Mouse (Mus musculus): ENCODE data around the gene Mb.

The Mb gene

DNA sequence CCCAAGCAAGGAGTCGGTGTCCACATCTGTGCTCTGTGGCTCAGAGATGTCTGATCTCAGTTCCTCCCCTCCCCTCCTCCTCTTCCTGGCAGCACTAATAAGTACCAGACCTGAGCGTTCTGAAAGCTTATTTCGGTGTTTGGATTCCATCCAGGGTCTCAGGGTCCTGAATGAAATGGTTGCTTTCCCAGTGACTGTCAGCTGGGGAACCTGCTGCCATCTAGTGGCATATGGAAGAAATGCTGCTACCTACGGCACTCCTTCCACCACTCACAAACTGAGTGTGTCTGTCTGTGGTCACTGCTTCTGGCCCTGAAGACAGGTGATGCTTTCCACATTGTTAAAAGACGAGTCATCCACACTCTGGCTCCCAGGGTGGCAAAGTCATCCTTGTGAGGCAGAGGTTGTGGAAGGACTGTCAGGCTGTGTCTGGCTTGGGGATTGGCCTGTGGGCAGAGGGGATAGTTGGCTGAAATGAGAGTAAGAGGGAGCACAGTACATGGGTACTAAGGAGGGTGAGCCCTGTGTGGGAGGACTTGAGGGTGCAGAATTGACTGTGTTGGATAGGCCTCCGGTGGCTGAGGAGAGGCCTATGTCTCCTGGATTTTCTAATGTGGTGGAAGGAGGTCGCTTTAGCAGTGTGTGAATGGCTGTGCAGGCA is 21.0 kb downstream of the Mb start:
- ATAC-seq (ENCODE audit: insufficient number of reproducible peaks, low FRiP score, low TSS enrichment), result peak; percentile 42

DNA sequence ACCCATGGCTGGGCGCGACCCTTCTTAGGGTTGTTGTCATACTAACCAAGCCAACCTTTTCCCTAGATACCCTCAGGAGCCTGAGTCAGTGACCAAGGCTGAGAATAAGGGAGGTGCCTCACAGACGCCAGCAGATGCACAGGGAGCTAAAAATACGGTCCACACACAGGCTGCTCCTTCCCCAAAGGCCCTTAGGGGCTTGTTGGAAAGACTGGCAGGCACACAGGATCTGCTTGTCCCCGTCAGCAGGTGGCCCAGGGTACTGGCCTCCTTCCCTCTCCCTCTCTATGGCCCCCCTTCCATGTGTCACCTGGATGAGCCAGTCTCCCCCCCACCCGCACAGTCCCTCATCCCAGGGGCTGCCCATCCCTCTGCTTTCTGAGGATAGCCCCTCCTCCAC is 22.8 kb downstream of the Mb start:
- ATAC-seq (ENCODE audit: insufficient number of reproducible peaks, low FRiP score, low TSS enrichment), result no peak

DNA sequence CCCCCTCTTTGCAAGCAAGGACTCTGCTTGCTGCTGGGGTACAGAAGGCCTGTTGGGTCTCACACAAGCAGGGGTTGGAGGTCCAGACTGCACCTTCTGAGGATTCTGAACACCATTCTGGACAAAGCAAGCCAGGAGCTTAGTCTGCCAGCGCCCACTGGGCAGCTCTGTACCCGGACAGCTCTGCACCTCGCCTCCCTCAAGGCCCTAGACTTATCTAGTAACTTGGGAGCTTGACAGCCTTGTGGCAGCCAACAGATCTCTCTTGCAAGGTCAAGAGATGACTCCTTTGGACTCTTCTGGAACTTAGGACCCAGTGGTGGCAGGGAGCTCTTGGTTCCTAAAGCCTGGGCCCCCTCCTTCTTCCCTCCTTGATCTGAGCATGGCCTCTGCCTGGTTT is 23.4 kb downstream of the Mb start:
- ATAC-seq (ENCODE audit: insufficient number of reproducible peaks, low FRiP score, low TSS enrichment), result no peak

DNA sequence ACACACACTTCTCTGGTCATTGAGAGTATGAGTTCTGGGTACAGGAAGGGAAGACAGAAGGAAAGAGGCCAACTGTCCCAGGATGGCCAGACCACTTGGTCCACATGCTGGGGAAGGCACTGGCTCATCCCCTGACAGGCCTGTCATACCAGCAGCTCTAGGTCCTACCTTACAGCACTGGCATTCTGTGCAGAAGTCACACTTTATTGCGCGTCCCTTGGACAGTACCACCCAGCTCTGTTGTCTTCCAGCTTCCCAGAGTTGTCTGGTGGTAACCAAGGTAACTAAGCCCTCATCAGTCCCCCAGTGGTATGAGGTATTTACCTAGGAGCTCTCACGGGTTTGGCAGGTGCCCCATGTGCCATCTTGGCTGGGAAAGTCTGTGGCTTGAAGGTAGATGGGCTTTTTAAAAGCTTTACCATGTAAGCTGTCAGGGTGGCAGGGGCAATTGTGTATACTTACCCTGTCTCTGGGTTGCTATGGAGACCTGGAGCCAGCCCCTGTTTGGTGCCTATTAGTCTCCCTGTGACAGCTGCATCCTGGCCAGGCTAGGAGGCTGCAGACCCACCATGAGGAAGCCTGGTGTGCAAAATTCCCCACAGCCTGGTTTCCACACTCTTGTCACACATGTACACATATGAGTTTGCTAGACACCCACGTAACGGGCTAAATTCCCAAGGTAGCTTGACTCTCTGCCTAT is 24.4 kb downstream of the Mb start:
- ATAC-seq (ENCODE audit: insufficient number of reproducible peaks, low FRiP score, low TSS enrichment), result no peak

DNA sequence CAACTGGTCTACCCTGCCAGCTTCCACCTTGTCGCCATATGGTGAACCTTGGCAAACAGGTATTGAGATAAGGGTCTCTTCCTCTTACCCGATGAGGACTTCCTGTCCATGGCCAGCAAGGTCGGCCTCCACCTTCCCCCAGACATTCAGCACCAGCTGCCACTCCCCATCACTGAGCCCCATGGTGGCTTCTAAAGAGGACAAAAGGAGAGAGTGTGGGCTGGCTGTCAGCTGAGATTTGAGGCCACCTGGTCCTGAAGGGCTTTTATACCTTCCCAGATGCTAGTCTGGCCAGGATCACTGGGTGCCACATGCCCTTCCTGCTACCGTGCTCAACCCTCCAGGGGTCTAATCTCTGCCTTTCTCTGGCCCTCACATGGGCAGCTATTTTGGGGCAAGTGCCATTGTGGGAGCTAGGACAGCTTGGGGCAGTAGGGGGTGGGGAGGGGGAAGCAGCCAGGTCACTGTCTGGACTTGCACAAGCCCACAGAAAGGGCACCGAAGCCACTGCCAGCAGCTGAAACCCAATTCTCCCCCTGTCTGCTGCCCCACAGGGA is 28.0 kb downstream of the Mb start:
- peak; percentile 75; the same call in 1 of the 2 replicates for ATAC-seq (ENCODE audit: insufficient number of reproducible peaks, low FRiP score, low TSS enrichment)

DNA sequence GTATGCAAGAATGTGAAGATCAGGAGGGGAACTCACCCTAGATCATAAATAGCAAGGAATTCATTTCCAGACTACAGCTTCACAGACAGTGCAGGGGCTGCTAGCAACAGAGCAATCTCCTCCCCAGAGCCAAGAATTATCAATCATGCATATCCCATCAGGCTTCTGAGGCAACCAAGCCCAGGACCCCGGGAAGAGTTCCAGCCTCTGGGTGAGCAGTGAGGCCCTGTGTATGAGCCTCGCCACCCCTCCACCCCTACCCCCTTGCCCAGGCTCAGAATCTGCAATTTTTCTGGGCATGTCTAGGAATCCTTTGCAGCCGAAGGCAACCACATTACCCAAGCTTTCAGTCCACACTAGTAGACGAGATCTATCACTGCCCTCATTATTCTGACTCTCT is 28.6 kb downstream of the Mb start:
- ATAC-seq (ENCODE audit: insufficient number of reproducible peaks, low FRiP score, low TSS enrichment), result peak; percentile 8; the same call in 1 of the 2 replicates

DNA sequence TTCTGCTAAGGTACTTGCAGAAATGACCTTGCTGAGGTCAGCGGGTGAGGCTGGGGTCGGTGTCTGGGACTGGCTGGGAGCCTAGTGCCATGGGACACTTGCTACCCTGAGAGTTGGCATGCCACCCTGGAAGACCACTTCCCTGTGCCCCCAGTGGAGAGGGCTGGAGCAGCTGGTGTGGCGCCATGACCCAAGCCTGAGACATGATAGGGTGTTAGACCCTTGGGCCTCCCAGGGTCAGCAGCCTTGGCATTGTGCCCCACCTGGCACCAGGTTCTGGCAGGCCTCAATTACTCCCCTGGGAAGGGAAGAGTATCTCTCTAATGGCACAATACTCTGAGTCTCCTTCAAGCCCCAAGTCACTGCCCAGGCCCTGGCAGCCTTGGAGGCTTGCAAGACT is 29.4 kb downstream of the Mb start:
- ATAC-seq (ENCODE audit: insufficient number of reproducible peaks, low FRiP score, low TSS enrichment), result no peak

DNA sequence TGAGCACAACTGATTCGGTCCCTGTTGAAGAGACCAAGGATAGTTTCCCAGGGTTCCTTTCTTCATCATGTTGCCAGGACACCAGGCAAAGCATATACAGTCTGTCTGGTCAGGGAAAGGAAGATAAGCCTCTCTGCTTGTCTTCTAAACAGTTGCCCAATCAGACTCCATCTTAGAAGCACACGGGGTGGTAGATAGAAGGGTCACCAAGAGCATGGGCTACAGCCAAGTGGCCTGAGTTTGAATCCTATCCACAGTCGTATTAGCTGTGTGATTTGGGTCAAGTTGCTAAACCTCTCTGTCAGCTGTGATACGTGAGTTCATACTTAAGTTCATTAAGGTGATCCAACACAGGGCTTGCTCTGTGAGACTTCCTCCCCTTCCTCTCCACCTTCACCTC is 30.3 kb downstream of the Mb start:
- no peak for ATAC-seq (ENCODE audit: insufficient number of reproducible peaks, low FRiP score, low TSS enrichment)

DNA sequence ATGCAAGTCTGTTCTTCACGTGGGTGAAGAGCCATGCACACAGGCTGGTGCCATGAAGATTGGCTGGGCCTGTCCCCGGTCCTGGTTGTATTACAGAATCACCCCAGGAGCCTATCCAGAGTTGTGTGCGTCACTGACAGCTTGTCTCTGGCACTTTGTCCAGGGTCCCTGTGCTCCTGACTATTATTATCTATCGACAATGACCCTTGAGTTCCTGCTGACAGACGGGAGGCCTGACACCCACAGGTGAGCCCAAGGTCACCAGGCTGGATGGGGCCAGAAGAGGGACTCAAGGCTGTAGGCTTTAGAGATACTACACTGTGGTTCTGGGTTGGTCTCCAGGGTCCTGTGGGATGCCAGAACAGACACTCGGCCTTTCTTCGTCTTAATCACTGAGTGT is 30.9 kb downstream of the Mb start:
- no peak for ATAC-seq (ENCODE audit: insufficient number of reproducible peaks, low FRiP score, low TSS enrichment)

DNA sequence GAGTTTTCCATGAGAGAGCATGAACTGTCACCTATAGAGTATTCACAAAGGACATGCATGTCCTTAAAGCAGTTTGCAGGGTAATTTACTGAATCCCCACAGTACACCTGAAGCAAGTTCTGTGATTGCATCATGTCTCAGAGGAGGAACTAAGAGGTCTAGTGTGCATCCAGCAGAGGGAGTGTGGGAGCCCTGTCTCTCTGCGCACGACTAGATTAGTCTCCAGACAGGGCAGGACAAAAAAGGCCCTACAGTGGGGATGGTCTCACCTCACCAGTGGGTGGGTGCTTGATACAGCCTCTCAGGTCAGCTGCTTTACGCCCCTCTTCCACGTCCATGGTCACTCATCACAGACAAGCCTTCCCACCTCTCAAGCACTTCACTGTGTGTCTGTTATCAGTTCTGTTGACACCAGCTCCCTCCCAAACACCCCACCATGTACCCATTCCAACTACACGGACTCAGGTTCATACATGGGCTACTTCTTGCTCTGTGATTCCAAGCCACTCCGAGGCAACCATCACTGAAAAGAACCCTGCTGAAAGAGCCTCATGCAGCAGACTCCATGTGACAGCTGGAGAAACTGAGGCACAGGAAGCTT is 31.6 kb downstream of the Mb start:
- no peak for ATAC-seq (ENCODE audit: insufficient number of reproducible peaks, low FRiP score, low TSS enrichment)

DNA sequence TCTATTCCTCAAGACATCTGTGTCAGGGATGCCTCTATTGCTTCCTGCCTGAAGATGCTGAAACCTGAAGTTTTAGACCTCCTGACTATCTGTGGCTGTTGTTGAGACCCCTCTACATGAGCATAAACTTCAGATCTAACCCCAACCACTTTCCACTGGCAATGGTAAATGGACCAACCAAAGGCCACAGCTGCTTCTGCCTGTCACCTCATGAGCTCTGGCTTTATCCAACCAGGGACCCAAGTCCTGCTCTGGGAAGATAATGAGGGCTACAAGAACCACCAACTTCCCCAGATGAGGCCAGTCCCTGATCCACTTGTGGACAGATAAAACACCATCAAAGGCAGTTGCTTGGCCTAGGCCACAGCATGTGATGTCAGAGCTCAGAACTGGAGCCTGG is 32.6 kb downstream of the Mb start:
- ATAC-seq (ENCODE audit: insufficient number of reproducible peaks, low FRiP score, low TSS enrichment), result no peak

DNA sequence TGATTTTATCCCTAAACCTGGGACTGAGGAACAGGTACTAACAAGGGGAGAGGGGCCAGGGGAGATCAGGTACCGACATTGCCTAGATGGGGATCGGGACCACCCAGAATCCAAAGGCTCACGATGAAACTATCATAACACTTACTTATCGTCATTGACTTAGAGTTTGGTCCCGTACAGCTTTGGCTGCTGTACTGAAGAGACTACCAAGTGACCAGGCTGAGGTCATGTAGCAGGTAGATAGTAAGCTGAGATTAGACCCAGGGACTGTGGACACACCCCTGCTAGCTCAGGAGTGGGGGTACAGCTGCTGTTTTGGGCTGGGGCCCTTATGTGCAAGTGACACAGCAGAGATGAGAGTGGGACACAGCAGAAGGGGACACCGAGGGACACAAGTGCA is 34.0 kb downstream of the Mb start:
- ATAC-seq (ENCODE audit: insufficient number of reproducible peaks, low FRiP score, low TSS enrichment), result no peak

DNA sequence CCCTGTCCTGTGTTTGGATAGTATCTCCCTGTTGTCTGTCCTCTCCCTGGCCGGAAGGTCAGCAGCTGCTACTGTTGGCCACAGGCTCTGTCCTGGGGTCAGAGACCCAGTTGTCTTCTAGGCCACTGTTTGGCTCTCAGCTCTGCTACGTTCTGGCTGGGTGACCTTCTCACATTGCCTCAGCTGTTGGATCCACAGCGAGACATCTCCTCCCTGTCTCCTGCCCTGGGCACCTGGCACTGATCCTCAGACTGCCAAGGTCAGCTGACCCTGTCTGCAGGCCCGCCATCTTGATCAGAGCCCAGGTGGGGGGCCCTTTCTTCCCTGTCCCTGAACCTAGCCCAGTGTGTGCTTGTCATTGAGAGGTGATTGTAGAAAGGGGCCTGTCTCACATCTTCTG is 35.5 kb downstream of the Mb start:
- no peak for ATAC-seq (ENCODE audit: insufficient number of reproducible peaks, low FRiP score, low TSS enrichment)

DNA sequence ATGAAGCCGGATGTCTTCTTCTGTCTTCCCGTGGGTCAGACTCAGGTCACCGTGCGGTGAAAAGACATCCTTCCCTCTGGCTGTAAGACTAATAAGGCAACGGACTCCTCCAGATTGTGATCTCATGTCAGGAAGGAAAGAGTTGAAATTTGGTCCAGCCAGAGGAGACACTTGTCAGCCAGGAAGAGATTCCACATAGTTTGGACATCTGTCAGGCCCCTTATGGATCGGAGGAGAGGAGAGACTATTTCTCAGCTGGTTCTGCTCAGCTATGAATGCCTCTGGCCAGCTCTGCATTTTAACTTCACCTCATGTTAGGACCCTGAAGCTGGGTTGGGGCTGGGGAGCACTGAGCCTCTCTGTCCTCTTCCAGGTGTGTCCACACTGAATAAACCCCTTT is 36.0 kb downstream of the Mb start:
- ATAC-seq (ENCODE audit: insufficient number of reproducible peaks, low FRiP score, low TSS enrichment), result no peak

DNA sequence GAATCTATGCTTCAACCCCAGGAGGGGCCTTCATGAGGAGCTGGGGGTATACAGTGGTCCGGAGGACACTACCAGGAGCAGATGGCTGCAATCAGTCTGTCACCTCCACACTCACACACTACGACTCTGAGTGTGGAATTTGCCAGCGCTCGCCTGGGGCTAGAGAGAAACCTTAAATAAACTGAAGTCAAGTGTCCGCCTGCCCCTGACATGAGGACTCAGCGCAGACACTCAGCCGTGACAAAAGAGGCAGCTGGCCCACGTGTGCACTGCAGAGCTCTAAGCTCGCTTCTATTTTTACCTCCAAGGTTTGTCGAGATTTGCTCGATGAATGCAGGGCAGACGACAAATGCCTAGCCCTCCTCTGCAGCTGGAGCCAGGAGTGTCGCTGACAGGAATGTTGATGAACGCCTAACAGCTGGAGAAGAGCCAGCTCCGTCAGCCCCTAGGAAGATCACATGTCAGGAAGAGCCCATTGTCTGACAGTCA is 36.7 kb downstream of the Mb start:
- ATAC-seq (ENCODE audit: insufficient number of reproducible peaks, low FRiP score, low TSS enrichment), result no peak

DNA sequence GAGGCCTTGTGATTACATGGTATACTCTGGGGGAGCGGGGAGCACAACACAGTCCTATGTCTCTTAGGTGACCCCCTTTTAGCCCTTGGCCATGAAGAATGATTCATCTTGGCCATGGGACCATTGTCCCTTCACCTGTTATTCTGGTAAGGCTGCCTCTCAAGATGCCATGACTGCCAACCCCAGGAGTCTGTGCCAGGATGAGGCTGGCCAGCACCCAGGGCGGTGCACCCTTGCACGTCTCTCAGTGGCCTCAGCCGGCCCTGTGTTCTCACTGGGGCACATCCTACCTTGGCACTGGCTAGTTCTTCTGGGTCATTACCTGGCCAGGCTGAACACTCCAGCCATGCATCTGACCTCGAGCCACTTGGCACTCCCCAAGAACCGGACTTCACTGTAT is 41.6 kb downstream of the Mb start:
- no peak for ATAC-seq (ENCODE audit: insufficient number of reproducible peaks, low FRiP score, low TSS enrichment)

DNA sequence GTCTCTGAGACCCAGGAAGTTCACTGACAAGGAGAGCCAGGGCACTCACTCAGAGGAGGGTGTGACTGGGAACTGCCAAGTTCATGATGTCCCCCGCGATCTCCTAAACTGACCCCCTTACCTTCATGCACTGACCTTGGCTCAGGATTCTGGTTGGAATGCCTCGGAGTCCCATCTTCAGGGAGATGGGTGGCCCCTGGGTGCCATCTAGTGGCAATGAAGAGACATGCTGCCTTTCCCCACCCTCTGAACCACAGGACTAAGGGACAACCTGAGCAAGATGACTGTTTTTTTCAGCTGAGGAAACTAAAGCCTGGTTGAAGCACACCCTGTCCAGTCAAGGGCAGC is 46.6 kb downstream of the Mb start:
- ATAC-seq (ENCODE audit: insufficient number of reproducible peaks, low FRiP score, low TSS enrichment), result peak; percentile 72; the same call in 1 of the 2 replicates

DNA sequence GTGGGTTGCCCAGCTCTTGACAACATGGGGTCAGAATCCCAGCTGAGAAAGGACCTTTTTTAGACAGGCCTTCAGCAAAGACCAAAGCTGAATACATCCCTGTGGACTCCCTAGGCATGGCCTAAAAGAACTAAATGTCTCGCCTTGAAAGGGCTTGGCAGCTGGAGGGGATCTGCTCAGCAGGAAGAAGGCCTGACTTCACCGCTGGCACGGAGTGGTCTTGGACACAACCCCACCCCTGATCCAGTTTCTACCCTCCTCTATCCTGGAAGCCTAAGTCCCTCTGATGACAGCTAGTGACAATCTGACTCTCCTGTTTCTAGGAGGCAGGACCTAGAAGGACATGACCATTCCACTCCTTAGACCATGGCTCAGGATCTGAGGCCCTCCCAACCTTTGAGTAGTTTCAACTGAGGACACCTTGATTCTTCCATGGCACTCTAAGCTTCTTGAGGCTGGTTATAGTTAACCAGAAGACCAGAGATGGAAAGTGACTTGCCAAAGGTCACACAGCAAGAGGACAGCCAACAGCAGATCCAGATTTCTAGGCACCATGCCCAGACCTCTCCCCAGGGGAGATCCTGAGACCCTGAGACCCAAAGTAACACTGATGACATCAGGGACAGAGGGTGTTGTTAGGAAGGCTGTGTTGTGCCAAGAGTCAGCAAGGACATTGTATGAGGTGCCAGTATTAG is 47.1 kb downstream of the Mb start:
- ATAC-seq (ENCODE audit: insufficient number of reproducible peaks, low FRiP score, low TSS enrichment), result peak; percentile 40; the same call in 1 of the 2 replicates

DNA sequence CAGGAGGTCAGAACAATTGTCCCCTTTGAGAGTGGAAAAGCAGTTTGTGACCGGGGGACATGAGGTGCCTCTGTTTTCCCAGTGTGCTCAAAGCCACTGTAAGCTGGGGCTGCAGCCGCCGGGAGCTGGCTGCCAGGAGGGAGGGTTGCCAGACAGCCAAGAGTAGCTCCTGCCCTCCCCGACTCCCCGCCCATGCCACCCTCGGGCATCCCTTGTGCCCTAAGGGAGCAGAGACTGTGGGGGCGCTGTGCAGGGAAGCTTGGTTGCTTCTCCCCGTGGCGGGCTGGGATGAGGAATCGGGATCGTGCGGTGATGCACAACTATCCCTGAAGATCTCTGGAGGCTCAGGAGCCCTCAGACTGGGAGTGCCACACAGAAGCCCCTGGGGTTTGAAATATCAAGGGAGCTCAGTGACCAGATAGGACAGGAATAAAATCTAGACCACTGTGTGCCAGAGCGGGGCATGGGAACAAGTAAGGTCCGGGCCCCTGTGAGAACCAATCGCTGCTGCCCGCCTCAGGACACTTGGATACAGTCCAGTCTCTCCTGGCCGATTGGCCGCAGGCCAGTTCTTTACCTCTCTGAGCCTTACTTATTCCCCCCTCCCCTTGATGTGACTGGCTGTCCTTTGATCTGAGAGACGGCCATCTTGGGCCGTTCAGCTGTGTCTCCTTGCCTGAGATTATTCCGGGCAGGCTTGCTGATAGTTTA is 51.4 kb downstream of the Mb start:
- no peak for ATAC-seq (ENCODE audit: insufficient number of reproducible peaks, low FRiP score, low TSS enrichment)

DNA sequence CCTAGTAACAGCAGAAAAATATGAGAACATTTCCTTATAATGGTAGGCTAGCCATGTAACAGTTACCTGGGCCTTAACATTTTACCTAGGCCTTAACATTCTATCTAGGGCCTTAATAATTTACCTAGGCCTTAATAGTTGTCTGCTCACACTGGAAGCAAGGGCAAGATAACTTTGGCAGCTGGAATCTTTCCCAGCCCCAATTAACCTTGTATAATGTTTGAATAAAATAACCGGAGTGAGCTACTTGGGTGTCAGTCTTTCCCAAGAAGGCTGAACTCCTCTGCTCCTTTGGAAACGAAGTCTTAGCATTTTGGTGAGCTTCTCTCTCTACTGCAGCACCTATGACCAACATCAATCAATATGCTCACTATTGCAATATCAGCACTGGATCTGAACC is 52.4 kb downstream of the Mb start:
- no peak for ATAC-seq (ENCODE audit: insufficient number of reproducible peaks, low FRiP score, low TSS enrichment)
